Mouse (Mus musculus): ENCODE data around the gene Ptprj.

GRCm38 (mm10) chr2:90472701-90473100 is 107.7 kb downstream of the Ptprj start:
- TF ChIP-seq POLR2A (IDR thresholded peaks at IDR 0.05; ENCODE audit: borderline replicate concordance, low read depth, low read length) (no peak), CTCF (IDR thresholded peaks at IDR 0.05; ENCODE audit: low read depth, low read length) (no peak)
